Mouse (Mus musculus) liver, embryonic 14.5 days (tissue): ENCODE results near the gene Rhot1. TPM values are rescaled to one million over a fixed set of nuclear protein-coding genes. Genes with fewer than 3 reads are reported as not detected.

Source experiments
- ATAC-seq: fragments of 200-750 bp; cut with Nextera tagmentation; 2 replicates; pipeline ENCODE4 v1.8.0; 2017; ENCODE audit warnings: moderate number of reproducible peaks, mild to moderate bottlenecking, moderate library complexity; ENCODE audit not compliant: insufficient read depth
- DNase-seq, 3 experiments: peaks; one replicate each; pipeline ENCODE4 v3.0.0-alpha.2; 2012 to 2013; ENCODE audit warnings: low read depth in 3 of 3, low spot score in 3 of 3
- H3K27ac ChIP-seq: fragments of 300-500 bp; sonication (generic); 2 replicates; pipeline ENCODE4 v1.5.1; 2014; ENCODE audit warnings: moderate library complexity, mild to moderate bottlenecking, control low read depth, inconsistent platforms
- H3K27me3 ChIP-seq: fragments of 300-500 bp; sonication (generic); 2 replicates; pipeline ENCODE4 v1.6.1; 2014; ENCODE audit warnings: mild to moderate bottlenecking, low read length, moderate library complexity; ENCODE audit not compliant: control insufficient read depth, insufficient read depth
- H3K36me3 ChIP-seq: fragments of 300-500 bp; sonication (generic); replicated peaks from 2 replicates; pipeline ENCODE4 v1.6.1; 2014; ENCODE audit warnings: low read depth; ENCODE audit not compliant: control insufficient read depth, insufficient read depth
- H3K4me1 ChIP-seq, 2 experiments: fragments of 200-500 bp in 1 of 2; fragments of 300-500 bp in 1 of 2; sonication (generic) in 1 of 2; replicated peaks; 2 replicates each; pipeline ENCODE4 v1.6.1; 2012 to 2014; ENCODE audit warnings: antibody characterized with exemption in 1 of 2, inconsistent platforms in 1 of 2, low read length in 1 of 2; ENCODE audit not compliant: control insufficient read depth in 2 of 2, insufficient read depth in 2 of 2
- H3K4me2 ChIP-seq: fragments of 300-500 bp; sonication (generic); 2 replicates; pipeline ENCODE4 v1.6.1; 2014; ENCODE audit warnings: low read depth, mild to moderate bottlenecking, control low read depth, moderate library complexity
- H3K4me3 ChIP-seq, 2 experiments: fragments of 200-500 bp in 1 of 2; fragments of 300-500 bp in 1 of 2; sonication (generic) in 1 of 2; 2 replicates each; pipeline ENCODE4 v1.5.1; 2012 to 2014; ENCODE audit warnings: low read depth in 2 of 2, low read length in 2 of 2, mild to moderate bottlenecking in 2 of 2, control low read depth in 1 of 2, inconsistent platforms in 1 of 2, moderate library complexity in 1 of 2; ENCODE audit not compliant: insufficient read depth in 1 of 2
- H3K9ac ChIP-seq: fragments of 300-500 bp; sonication (generic); replicated peaks from 2 replicates; pipeline ENCODE4 v1.6.1; 2014; ENCODE audit warnings: mild to moderate bottlenecking, control low read depth, moderate library complexity
- H3K9me3 ChIP-seq: fragments of 300-500 bp; sonication (generic); 2 replicates; pipeline ENCODE4 v1.6.1; 2016; ENCODE audit warnings: low read length, mixed read lengths; ENCODE audit not compliant: control insufficient read depth
- CTCF ChIP-seq: IDR thresholded peaks from 2 replicates; pipeline ENCODE4 v1.5.1; 2016; ENCODE audit warnings: antibody characterized with exemption, low read depth, control low read depth
- EP300 ChIP-seq: IDR thresholded peaks from 2 replicates; pipeline ENCODE4 v1.6.1; 2016; ENCODE audit warnings: antibody characterized with exemption, low read depth
- WGBS: fragments of 180-500 bp; shearing (Covaris S2); extraction: QIAGEN DNeasy Blood & Tissue Kit; methylation state at CpG from one replicate; pipeline ENCODE4 v1.1.7; 2014; ENCODE audit not compliant: insufficient replicate concordance; 5-methylcytosine and 5-hydroxymethylcytosine counted together
- polyA plus RNA-seq, 2 experiments: library from polyadenylated mRNA; depleted of rRNA in 1 of 2; stranded (reverse) in 1 of 2; unstranded in 1 of 2; fragments of >200 nt; fragmentation: Nextera tagmentation in 1 of 2; extraction: Ambion mirVana in 1 of 2; gene quantifications; 2 replicates each; pipeline versions ENCODE4 v1.2.1 to v1.2.3; 2012 to 2014

Rhot1 gene
- polyA plus RNA-seq, 2 experiments: 11.6 to 21.6 TPM

- Histone ChIP-seq H3K4me1 (no peaks in the 10 kb centered on the region), H3K36me3 (no peaks in the 10 kb centered on the region), H3K9ac (no peak overlapping the region), H3K27ac (no peak overlapping the region), H3K27me3 (no peaks in the 10 kb centered on the region), H3K9me3 (no peaks in the 10 kb centered on the region), H3K4me2 (no peak overlapping the region), H3K4me3 (no peak overlapping the region)
- no peak for ATAC-seq
- TF ChIP-seq EP300 (no peak), CTCF (peak; percentile 36; the same call in 1 of the 2 replicates)
- 73% methylated on average over 4 of the region's 4 CpGs for WGBS
- DNase-seq: no peak
Observed at GRCm38 (mm10) chr11:80193827-80194226, 15.0 kb upstream of the Rhot1 start.

- ATAC-seq (no peak), DNase-seq (no peak)
- H3K9ac ChIP-seq: no peak overlapping the region
- no peak overlapping the region for H3K4me3 ChIP-seq
- H3K27me3 ChIP-seq: no peaks in the 10 kb centered on the region
- H3K27ac ChIP-seq: no peak overlapping the region
- no peaks in the 10 kb centered on the region for H3K36me3 ChIP-seq
- no peaks in the 10 kb centered on the region for H3K9me3 ChIP-seq
- WGBS: 71% methylated on average over 7 of the region's 7 CpGs
- H3K4me1 ChIP-seq: no peaks in the 10 kb centered on the region
- TF ChIP-seq CTCF (no peak), EP300 (no peak)
- no peak overlapping the region for H3K4me2 ChIP-seq
Observed at GRCm38 (mm10) chr11:80196351-80196750, 12.5 kb upstream of the Rhot1 start.

DNA sequence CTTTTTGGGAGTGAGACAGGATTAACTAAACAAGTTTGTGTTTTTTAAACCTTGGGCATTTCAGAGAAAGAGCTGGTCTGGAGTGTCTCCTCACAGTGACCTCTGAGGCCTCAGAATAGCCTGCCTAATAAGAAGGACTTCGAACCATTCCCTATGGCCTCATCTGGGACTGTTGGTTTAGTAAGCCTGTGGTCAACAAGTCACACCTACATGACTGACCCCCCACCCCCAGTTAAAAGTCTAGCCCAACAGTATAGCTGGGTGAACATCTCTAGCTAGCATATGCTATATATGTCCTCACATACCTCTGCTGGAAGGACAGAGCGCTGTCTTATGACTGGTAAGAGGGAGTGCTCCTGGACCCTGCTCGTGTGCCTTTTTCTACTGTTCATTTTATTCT, 9.5 kb upstream of the Rhot1 start:
- H3K9me3 ChIP-seq: no peaks in the 10 kb centered on the region
- H3K27ac ChIP-seq: no peak overlapping the region
- WGBS: 69% methylated on average over 3 of the region's 3 CpGs
- no peak overlapping the region for H3K4me3 ChIP-seq
- ATAC-seq (peak; percentile 45; the same call in 1 of the 2 replicates), DNase-seq (no peak)
- H3K4me2 ChIP-seq: no peak overlapping the region
- H3K27me3 ChIP-seq: no peaks in the 10 kb centered on the region
- H3K36me3 ChIP-seq: no peaks in the 10 kb centered on the region
- no peak overlapping the region for H3K9ac ChIP-seq
- no peak for TF ChIP-seq CTCF
- no peak for TF ChIP-seq EP300
- H3K4me1 ChIP-seq: no peaks in the 10 kb centered on the region

GRCm38 (mm10) chr11:80199773-80200172, 9.0 kb upstream of the Rhot1 start:
- Histone ChIP-seq H3K4me1 (no peaks in the 10 kb centered on the region), H3K9me3 (no peaks in the 10 kb centered on the region), H3K9ac (no peak overlapping the region), H3K4me2 (no peak overlapping the region), H3K27me3 (no peaks in the 10 kb centered on the region), H3K4me3 (no peak overlapping the region), H3K27ac (no peak overlapping the region), H3K36me3 (no peaks in the 10 kb centered on the region)
- TF ChIP-seq EP300 (no peak), CTCF (no peak)
- ATAC-seq: no peak
- DNase-seq: no peak
- 79% methylated on average over 2 of the region's 2 CpGs for whole genome bisulfite sequencing

DNA sequence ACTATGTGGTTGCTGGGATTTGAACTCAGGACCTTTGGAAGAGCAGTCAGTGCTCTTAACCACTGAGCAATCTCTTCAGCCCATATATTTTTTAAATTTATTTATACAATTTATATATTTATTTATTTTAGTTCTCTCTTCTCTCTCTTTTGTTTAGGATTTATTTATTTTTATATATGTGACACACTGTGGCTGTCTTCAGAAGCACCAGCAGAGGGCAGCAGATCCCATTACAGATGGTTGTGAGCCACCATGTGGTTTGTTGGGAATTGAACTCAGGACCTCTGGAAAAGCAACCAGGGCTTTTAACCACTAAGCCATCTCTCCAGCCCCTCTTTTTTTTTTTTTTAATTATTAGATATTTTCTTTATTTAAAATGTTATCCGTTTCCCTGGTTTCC, 8.5 kb upstream of the Rhot1 start:
- H3K36me3 ChIP-seq: no peaks in the 10 kb centered on the region
- no peak overlapping the region for H3K4me2 ChIP-seq
- DNase-seq (no peak), ATAC-seq (no peak)
- no peaks in the 10 kb centered on the region for H3K4me1 ChIP-seq
- WGBS: 65% methylated on average over 1 of the region's 1 CpGs
- TF ChIP-seq CTCF: peak; percentile 78
- no peak for TF ChIP-seq EP300
- H3K4me3 ChIP-seq: no peak overlapping the region
- H3K9me3 ChIP-seq: no peaks in the 10 kb centered on the region
- H3K27me3 ChIP-seq: no peaks in the 10 kb centered on the region
- H3K9ac ChIP-seq: no peak overlapping the region
- no peak overlapping the region for H3K27ac ChIP-seq

DNA sequence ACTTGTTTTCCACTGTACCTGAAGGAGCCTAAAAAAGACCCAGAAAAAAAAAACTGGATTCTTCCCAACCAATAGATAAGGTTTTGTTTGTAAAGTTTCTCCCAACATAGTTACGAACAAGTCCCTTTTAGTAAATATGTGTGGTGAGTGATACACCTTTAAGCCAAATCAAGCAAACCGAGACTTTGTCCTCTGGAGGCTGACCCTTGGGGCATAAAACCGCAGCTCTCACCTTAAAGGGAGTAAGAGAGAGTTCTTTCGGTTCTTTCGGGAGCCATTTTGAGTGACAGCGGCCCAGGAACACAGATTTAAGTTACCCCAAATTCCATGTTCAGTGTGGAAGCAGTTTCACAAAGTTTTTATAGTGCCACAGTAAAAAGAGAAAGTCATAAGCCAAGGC, 6.5 kb upstream of the Rhot1 start:
- TF ChIP-seq CTCF: no peak
- TF ChIP-seq EP300: no peak
- Histone ChIP-seq H3K9me3 (no peaks in the 10 kb centered on the region), H3K9ac (no peak overlapping the region), H3K27me3 (no peaks in the 10 kb centered on the region), H3K4me2 (peak overlapping the region; percentile 21; the same call in 1 of the 2 replicates), H3K4me1 (no peaks in the 10 kb centered on the region), H3K27ac (no peak overlapping the region), H3K36me3 (no peaks in the 10 kb centered on the region), H3K4me3 (no peak overlapping the region)
- 62% methylated on average over 6 of the region's 6 CpGs for WGBS
- ATAC-seq (no peak), DNase-seq (no peak)
